Mouse (Mus musculus): ENCODE data around the gene Tmem219.

DNA sequence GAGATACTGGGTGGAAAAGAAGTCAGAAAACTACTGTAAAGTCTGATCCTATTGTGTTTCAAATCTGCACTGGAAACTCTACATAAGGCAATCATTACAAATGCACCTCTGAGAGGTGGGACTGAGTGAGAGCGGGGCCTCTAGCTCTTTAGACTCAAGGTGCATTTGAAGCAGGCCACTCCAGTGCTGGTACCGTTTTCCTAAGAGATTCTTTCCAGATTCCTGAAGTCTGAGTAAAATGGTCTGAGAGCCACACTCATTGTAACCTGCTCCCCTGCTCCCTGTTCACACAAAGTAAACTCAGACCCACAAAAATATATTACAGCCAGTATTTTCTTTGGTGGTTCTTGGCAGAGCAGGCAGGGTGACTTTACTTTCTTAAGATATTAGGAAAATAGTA, 55.2 kb downstream of the Tmem219 start:
- no peak for TF ChIP-seq CHD2 (IDR thresholded peaks at IDR 0.05; ENCODE audit: low read depth, low read length)
- TF ChIP-seq HCFC1 (IDR thresholded peaks at IDR 0.05; ENCODE audit: borderline replicate concordance, insufficient read depth, low read length): no peak
